Comparison of ENCODE assay signal across 10 mouse cellular contexts in genomic region chr5:142896192-142896591, GRCm38 (mm10). TPM values are rescaled to one million over a fixed set of nuclear protein-coding genes. Genes with fewer than 3 reads are reported as not detected.
DNase-seq lines count a peak whose midpoint lies in the region; ATAC-seq and TF ChIP-seq lines count a peak whose summit lies in the region.
"Had no signal": no experiment of that assay in that cellular context is flagged by ENCODE, and none has a peak within 500 bp of the region (broad histone marks: within the 10 kb centered on the region; RNA-seq: fewer than 3 reads in every experiment).

No protein-coding gene starts in this region.

- no peak for TF ChIP-seq CTCF in gastrocnemius, adult 2 months (IDR thresholded peaks at IDR 0.05)

- H3K4me2 ChIP-seq in midbrain, embryonic 11.5 days: no peak overlapping the region
- H3K4me2 ChIP-seq in stomach, embryonic 15.5 days: 0 out of 2 replicates have a peak overlapping the region, but pooled peaks have one; percentile 80

- intact Hi-C loops in gastrocnemius, adult 2 months (cut with DNase I): no loop called here

- no peak for DNase-seq in gastrocnemius, adult 2 months
- no peak for DNase-seq in gastrocnemius, postnatal 10 days
- DNase-seq in midbrain, embryonic 10.5 days (ENCODE audit: low spot score): no peak
- no peak for DNase-seq in midbrain, embryonic 11.5 days (ENCODE audit: low spot score, missing footprints)
- DNase-seq in induced T-regulatory cell, adult 2 months (ENCODE audit: low read depth): peak; percentile 47
- no peak for DNase-seq in ovary, postnatal 36 days (ENCODE audit: low spot score)
- DNase-seq in embryo, embryonic 10.5 days (ENCODE audit: low spot score): no peak
- DNase-seq: kidney, postnatal 14 days; thymus, adult 2 months had no signal

- ATAC-seq in midbrain, embryonic 11.5 days (ENCODE audit: low FRiP score): no peak
- no peak for ATAC-seq in stomach, embryonic 15.5 days (ENCODE audit: insufficient read depth, low FRiP score, low read depth)

- H3K36me3 ChIP-seq in midbrain, embryonic 10.5 days: peaks cover 37% of the 10 kb centered on the region
- peaks cover 3% of the 10 kb centered on the region; the same call in 1 of the 2 replicates for H3K36me3 ChIP-seq in midbrain, embryonic 11.5 days (ENCODE audit: control insufficient read depth, insufficient read depth, low read length)
- H3K36me3 ChIP-seq in stomach, embryonic 15.5 days: peaks cover 14% of the 10 kb centered on the region

- peak overlapping the region; percentile 93; the same call in 1 of the 2 replicates for H3K4me3 ChIP-seq in gastrocnemius, adult 2 months
- peak overlapping the region; percentile 86; the same call in 1 of the 2 replicates for H3K4me3 ChIP-seq in midbrain, embryonic 10.5 days
- no peak overlapping the region for H3K4me3 ChIP-seq in midbrain, embryonic 11.5 days (ENCODE audit: low read depth, low read length)
- no peak overlapping the region for H3K4me3 ChIP-seq in stomach, embryonic 15.5 days (replicated peaks)

- WGBS in midbrain, embryonic 10.5 days: 88% methylated on average over 10 of the region's 10 CpGs
- 92% methylated on average over 10 of the region's 10 CpGs for WGBS in midbrain, embryonic 11.5 days
- 69% methylated on average over 10 of the region's 10 CpGs for WGBS in stomach, embryonic 15.5 days

- H3K9ac ChIP-seq in midbrain, embryonic 11.5 days (ENCODE audit: low read length): no peak overlapping the region
- H3K9ac ChIP-seq in stomach, embryonic 15.5 days: no peak overlapping the region

- H3K27me3 ChIP-seq in midbrain, embryonic 10.5 days (ENCODE audit: low read depth, poor library complexity, severe bottlenecking): no peaks in the 10 kb centered on the region
- no peaks in the 10 kb centered on the region for H3K27me3 ChIP-seq in midbrain, embryonic 11.5 days (ENCODE audit: control insufficient read depth, insufficient read depth, low read length)
- H3K27me3 ChIP-seq in stomach, embryonic 15.5 days (replicated peaks): no peaks in the 10 kb centered on the region

- peak overlapping the region; percentile 96 for H3K27ac ChIP-seq in gastrocnemius, adult 2 months
- H3K27ac ChIP-seq in midbrain, embryonic 10.5 days (replicated peaks): no peak overlapping the region
- H3K27ac ChIP-seq in midbrain, embryonic 11.5 days (ENCODE audit: low read depth, low read length): no peak overlapping the region
- H3K27ac ChIP-seq in stomach, embryonic 15.5 days: no peak overlapping the region

- no peaks in the 10 kb centered on the region for H3K9me3 ChIP-seq in midbrain, embryonic 10.5 days (replicated peaks)
- no peaks in the 10 kb centered on the region for H3K9me3 ChIP-seq in midbrain, embryonic 11.5 days (ENCODE audit: control insufficient read depth, low read length)
- H3K9me3 ChIP-seq in stomach, embryonic 15.5 days: no peaks in the 10 kb centered on the region

- H3K4me1 ChIP-seq in midbrain, embryonic 10.5 days: peaks cover 29% of the 10 kb centered on the region
- peaks cover 12% of the 10 kb centered on the region for H3K4me1 ChIP-seq in midbrain, embryonic 11.5 days (ENCODE audit: control insufficient read depth, insufficient read depth, low read length)
- H3K4me1 ChIP-seq in stomach, embryonic 15.5 days: peaks cover 8% of the 10 kb centered on the region

RNA-seq across cellular contexts. Expression of gene Fbxl18, which starts 1.0 kb away (rescaled TPM):
- total RNA-seq in gastrocnemius, adult 2 months (2021): 1 to 10 TPM; 5.8 to 6.2 TPM
- total RNA-seq in gastrocnemius, postnatal 10 days (2021): 1 to 10 TPM; 7.1 to 8.4 TPM
- polyA plus RNA-seq in midbrain, embryonic 10.5 days (2016; fragmentation: Nextera tagmentation; extraction: Ambion mirVana): 23.4 and 24.6 TPM in 2 replicates
- polyA plus RNA-seq in midbrain, embryonic 11.5 days (2014; fragmentation: Nextera tagmentation; extraction: Ambion mirVana): 10.5 and 11.8 TPM in 2 replicates
- 12.3 and 12.6 TPM in 2 replicates for polyA plus RNA-seq in stomach, embryonic 15.5 days (2015; fragmentation: Nextera tagmentation; extraction: Ambion mirVana)

RNA-seq across cellular contexts. Expression of gene Actb, which starts 10.4 kb away (rescaled TPM):
- total RNA-seq in gastrocnemius, adult 2 months (2021): 100 to 1,000 TPM; 365 to 571 TPM
- 1,000 to 10,000 TPM; 1,451 to 1,869 TPM for total RNA-seq in gastrocnemius, postnatal 10 days (2021)
- 12,690 and 13,877 TPM in 2 replicates for polyA plus RNA-seq in midbrain, embryonic 10.5 days (2016; fragmentation: Nextera tagmentation; extraction: Ambion mirVana)
- 14,142 and 15,094 TPM in 2 replicates for polyA plus RNA-seq in midbrain, embryonic 11.5 days (2014; fragmentation: Nextera tagmentation; extraction: Ambion mirVana)
- polyA plus RNA-seq in stomach, embryonic 15.5 days (2015; fragmentation: Nextera tagmentation; extraction: Ambion mirVana): 14,327 and 14,357 TPM in 2 replicates

Comparison
In these comparisons a context has a peak if more than half of its experiments do, and no peak if none do; other contexts are left out.
1. H3K4me3 ChIP-seq: peak in gastrocnemius, adult 2 months (single experiment) and midbrain, embryonic 10.5 days (single experiment); none in midbrain, embryonic 11.5 days (single experiment) and stomach, embryonic 15.5 days (single experiment).